Mouse (Mus musculus) MEL (cell line): ENCODE data around the gene Slc7a5. TPM values are rescaled to one million over a fixed set of nuclear protein-coding genes. Genes with fewer than 3 reads are reported as not detected.

Experiments used
- DNase-seq: peaks from one replicate; pipeline ENCODE4 v3.0.0; 2011; ENCODE audit warnings: low read depth, low spot score
- H3K27ac ChIP-seq: 2 replicates; pipeline ENCODE4 v1.5.1; 2012; ENCODE audit warnings: low read depth, mild to moderate bottlenecking, control low read depth, low read length, moderate library complexity; ENCODE audit not compliant: control insufficient read depth
- H3K27me3 ChIP-seq, 2 experiments: fragments of 150-350 bp in 1 of 2; sonication (generic) in 1 of 2; 2 replicates each; pipeline ENCODE4 v1.6.1; 2012; ENCODE audit warnings: low read length in 2 of 2, mild to moderate bottlenecking in 2 of 2, improper control_type of control experiment in 1 of 2, moderate library complexity in 1 of 2; ENCODE audit not compliant: insufficient read depth in 2 of 2, control insufficient read depth in 1 of 2
- H3K36me3 ChIP-seq, 2 experiments: 2 replicates each; pipeline ENCODE4 v1.6.1; 2012 to 2014; ENCODE audit warnings: low read length in 2 of 2, improper control_type of control experiment in 1 of 2, inconsistent platforms in 1 of 2, mild to moderate bottlenecking in 1 of 2; ENCODE audit not compliant: insufficient read depth in 2 of 2, control insufficient read depth in 1 of 2
- H3K4me1 ChIP-seq, 2 experiments: fragments of 150-350 bp in 1 of 2; sonication (generic) in 1 of 2; 2 replicates each; pipeline ENCODE4 v1.6.1; 2012; ENCODE audit warnings: low read length in 2 of 2, improper control_type of control experiment in 1 of 2, mild to moderate bottlenecking in 1 of 2; ENCODE audit not compliant: insufficient read depth in 2 of 2, control insufficient read depth in 1 of 2
- H3K4me3 ChIP-seq, 2 experiments: fragments of 150-350 bp in 1 of 2; sonication (generic) in 1 of 2; 2 replicates each; pipeline ENCODE4 v1.5.1; 2012; ENCODE audit warnings: low read depth in 2 of 2, low read length in 2 of 2, mild to moderate bottlenecking in 2 of 2, moderate library complexity in 2 of 2, control low read depth in 1 of 2, improper control_type of control experiment in 1 of 2; ENCODE audit not compliant: control insufficient read depth in 1 of 2, insufficient read depth in 1 of 2
- H3K79me2 ChIP-seq: 2 replicates; pipeline ENCODE4 v1.6.1; 2012; ENCODE audit warnings: mild to moderate bottlenecking, low read length, moderate library complexity; ENCODE audit not compliant: control insufficient read depth, poor library complexity, insufficient read depth
- H3K9ac ChIP-seq: 2 replicates; pipeline ENCODE4 v1.6.1; 2012; ENCODE audit warnings: low read depth, mild to moderate bottlenecking, control low read depth, low read length, moderate library complexity; ENCODE audit not compliant: control insufficient read depth, poor library complexity, severe bottlenecking
- H3K9me3 ChIP-seq: fragments of 150-350 bp; sonication (generic); replicated peaks from 2 replicates; pipeline ENCODE4 v1.6.1; 2012; ENCODE audit warnings: mild to moderate bottlenecking, low read length, improper control_type of control experiment, moderate library complexity; ENCODE audit not compliant: insufficient read depth
- CHD1 ChIP-seq: IDR thresholded peaks from 2 replicates; pipeline ENCODE4 v1.6.1; 2012; ENCODE audit warnings: low read depth, mild to moderate bottlenecking, inconsistent platforms, low read length, improper control_type of control experiment
- CHD2 ChIP-seq: IDR thresholded peaks from 2 replicates; pipeline ENCODE4 v1.6.1; 2011; ENCODE audit warnings: low read length, improper control_type of control experiment
- CTCF ChIP-seq, 3 experiments: IDR thresholded peaks in 2 of 3; conservative IDR thresholded peaks in 1 of 3; 2 replicates each; pipeline ENCODE4 v1.5.1; 2011 to 2012; ENCODE audit warnings: low read length in 3 of 3, low read depth in 2 of 3, mild to moderate bottlenecking in 2 of 3, improper control_type of control experiment in 1 of 3, inconsistent platforms in 1 of 3, mixed read lengths in 1 of 3, moderate library complexity in 1 of 3; ENCODE audit not compliant: control insufficient read depth in 1 of 3, insufficient read depth in 1 of 3, poor library complexity in 1 of 3, severe bottlenecking in 1 of 3
- E2F4 ChIP-seq: IDR thresholded peaks from 2 replicates; pipeline ENCODE4 v1.6.1; 2011; ENCODE audit warnings: low read depth, low read length, improper control_type of control experiment, borderline replicate concordance
- ELF1 ChIP-seq: IDR thresholded peaks from 2 replicates; pipeline ENCODE4 v1.6.1; 2014; ENCODE audit warnings: low read depth, mild to moderate bottlenecking, inconsistent platforms, low read length, improper control_type of control experiment, moderate library complexity
- EP300 ChIP-seq, 2 experiments: IDR thresholded peaks; 2 replicates each; pipeline ENCODE4 v1.6.1; 2011; ENCODE audit warnings: improper control_type of control experiment in 2 of 2, low read length in 2 of 2, low read depth in 1 of 2, mild to moderate bottlenecking in 1 of 2
- ETS1 ChIP-seq: IDR thresholded peaks from 2 replicates; pipeline ENCODE4 v1.6.1; 2012; ENCODE audit warnings: low read depth, mild to moderate bottlenecking, inconsistent platforms, low read length, improper control_type of control experiment, moderate library complexity
- GATA1 ChIP-seq: IDR thresholded peaks from 2 replicates; pipeline ENCODE4 v1.6.1; 2011; ENCODE audit warnings: low read depth, low read length, improper control_type of control experiment
- HCFC1 ChIP-seq: IDR thresholded peaks from 2 replicates; pipeline ENCODE4 v1.6.1; 2012; ENCODE audit warnings: low read depth, mild to moderate bottlenecking, inconsistent platforms, low read length, improper control_type of control experiment, moderate library complexity
- KAT2A ChIP-seq: conservative IDR thresholded peaks from 2 replicates; pipeline ENCODE4 v1.6.1; 2012; ENCODE audit warnings: low read depth, low read length, improper control_type of control experiment, inconsistent platforms
- MAFK ChIP-seq: IDR thresholded peaks from 2 replicates; pipeline ENCODE4 v1.6.1; 2011; ENCODE audit warnings: low read depth, mild to moderate bottlenecking, low read length, improper control_type of control experiment, borderline replicate concordance
- MAX ChIP-seq: IDR thresholded peaks from 2 replicates; pipeline ENCODE4 v1.6.1; 2011; ENCODE audit warnings: low read length, improper control_type of control experiment
- MEF2A ChIP-seq: IDR thresholded peaks from 2 replicates; pipeline ENCODE4 v1.6.1; 2014; ENCODE audit warnings: low read depth, mild to moderate bottlenecking, inconsistent platforms, low read length, improper control_type of control experiment; ENCODE audit not compliant: poor library complexity, insufficient replicate concordance, severe bottlenecking; ENCODE audit errors: extremely low read depth
- MYB ChIP-seq: IDR thresholded peaks from 2 replicates; pipeline ENCODE4 v1.6.1; 2011; ENCODE audit warnings: mild to moderate bottlenecking, low read depth, low read length, improper control_type of control experiment
- NELFE ChIP-seq: IDR thresholded peaks from 2 replicates; pipeline ENCODE4 v1.6.1; 2011; ENCODE audit warnings: low read depth, low read length, improper control_type of control experiment
- POLR2A ChIP-seq, 2 experiments: IDR thresholded peaks; 2 replicates each; pipeline ENCODE4 v1.6.1; 2011 to 2012; ENCODE audit warnings: low read length in 2 of 2, mild to moderate bottlenecking in 2 of 2, control low read depth in 1 of 2, improper control_type of control experiment in 1 of 2, low read depth in 1 of 2, moderate library complexity in 1 of 2; ENCODE audit not compliant: control insufficient read depth in 1 of 2, insufficient read depth in 1 of 2, poor library complexity in 1 of 2
- RAD21 ChIP-seq: IDR thresholded peaks from 2 replicates; pipeline ENCODE4 v1.6.1; 2011; ENCODE audit warnings: mild to moderate bottlenecking, low read depth, low read length, improper control_type of control experiment
- RCOR1 ChIP-seq: IDR thresholded peaks from 2 replicates; pipeline ENCODE4 v1.6.1; 2012; ENCODE audit warnings: low read depth, mild to moderate bottlenecking, inconsistent platforms, low read length, improper control_type of control experiment
- SMC3 ChIP-seq: IDR thresholded peaks from 2 replicates; pipeline ENCODE4 v1.6.1; 2011; ENCODE audit warnings: low read depth, low read length, improper control_type of control experiment
- TBP ChIP-seq: IDR thresholded peaks from 2 replicates; pipeline ENCODE4 v1.8.0; 2011; ENCODE audit warnings: low read depth, low read length, improper control_type of control experiment
- TCF12 ChIP-seq: IDR thresholded peaks from 2 replicates; pipeline ENCODE4 v1.6.1; 2014; ENCODE audit warnings: low read depth, mild to moderate bottlenecking, inconsistent platforms, low read length, improper control_type of control experiment, moderate library complexity
- UBTF ChIP-seq: IDR thresholded peaks from 2 replicates; pipeline ENCODE4 v1.6.1; 2012; ENCODE audit warnings: low read depth, mild to moderate bottlenecking, inconsistent platforms, low read length, improper control_type of control experiment, moderate library complexity, borderline replicate concordance; ENCODE audit not compliant: insufficient read depth
- USF1 ChIP-seq: IDR thresholded peaks from 2 replicates; pipeline ENCODE4 v1.6.1; 2014; ENCODE audit warnings: low read depth, mild to moderate bottlenecking, inconsistent platforms, low read length, improper control_type of control experiment, moderate library complexity
- ZC3H11A ChIP-seq: IDR thresholded peaks from 2 replicates; pipeline ENCODE4 v1.6.1; 2012; ENCODE audit warnings: low read depth, mild to moderate bottlenecking, inconsistent platforms, low read length, improper control_type of control experiment
- ZKSCAN1 ChIP-seq: IDR thresholded peaks from 2 replicates; pipeline ENCODE4 v1.6.1; 2012; ENCODE audit warnings: low read depth, mild to moderate bottlenecking, inconsistent platforms, low read length, improper control_type of control experiment, moderate library complexity
- ZNF384 ChIP-seq: IDR thresholded peaks from 2 replicates; pipeline ENCODE4 v1.6.1; 2012; ENCODE audit warnings: low read depth, mild to moderate bottlenecking, inconsistent platforms, low read length, improper control_type of control experiment
- polyA plus RNA-seq, 2 experiments: library from polyadenylated mRNA; stranded (reverse) in 1 of 2; unstranded in 1 of 2; fragments of >175 nt in 1 of 2; fragments of >200 nt in 1 of 2; gene quantifications; 2 replicates each; pipeline versions ENCODE4 v1.2.1 to v1.2.4; 2012; ENCODE audit warnings: low replicate concordance in 2 of 2, low read depth in 1 of 2; ENCODE audit not compliant: insufficient read length in 2 of 2, insufficient read depth in 1 of 2, missing spikeins in 1 of 2
- total RNA-seq: library from RNA; depleted of rRNA; stranded (reverse); fragments of 300-350 nt; gene quantifications from 2 replicates; pipeline ENCODE4 v1.2.3, GENCODE M21; 2012

Slc7a5 gene
- total and polyA plus RNA-seq, 3 experiments = 55.0 to 263 (median 108) TPM

- no peak for TF ChIP-seq CTCF (IDR thresholded peaks at IDR 0.05 in 2 of 3, conservative IDR thresholded peaks at IDR 0.05 in 1 of 3; ENCODE audit: control insufficient read depth in 1 of 3, insufficient read depth in 1 of 3, low read depth in 2 of 3, low read length in 3 of 3, poor library complexity in 1 of 3, severe bottlenecking in 1 of 3)
- TF ChIP-seq MAX = no peak
- peak; percentile 48; the same call in 1 of the 2 replicates for TF ChIP-seq USF1
- TF ChIP-seq RCOR1 = no peak
- TF ChIP-seq RAD21 = no peak
- 0 out of 2 replicates have a peak, but pooled peaks have one; percentile 26 for TF ChIP-seq E2F4
- peak; percentile 68; the same call in 1 of the 2 replicates for TF ChIP-seq MEF2A
- TF ChIP-seq ELF1 = peak; percentile 91
- TF ChIP-seq TCF12 = peak; percentile 67
- no peak for TF ChIP-seq SMC3
- peak; percentile 89 for TF ChIP-seq TBP
- no peak for TF ChIP-seq ZNF384
- TF ChIP-seq ZC3H11A = no peak
- TF ChIP-seq GATA1 = peak; percentile 20; the same call in 1 of the 2 replicates
- TF ChIP-seq POLR2A (IDR thresholded peaks at IDR 0.05; ENCODE audit: control insufficient read depth in 1 of 2, insufficient read depth in 1 of 2, low read depth in 1 of 2, low read length in 2 of 2, poor library complexity in 1 of 2) = peak in 1 of 2 experiments; percentile 48; a peak in 2 of 4 replicates
- peak; percentile 99 for TF ChIP-seq KAT2A
- TF ChIP-seq ETS1 = no peak; the same call in 1 of the 2 replicates
- TF ChIP-seq MYB = peak; percentile 50; the same call in 1 of the 2 replicates
- TF ChIP-seq EP300 (IDR thresholded peaks at IDR 0.05; ENCODE audit: low read depth in 1 of 2, low read length in 2 of 2) = peak in 1 of 2 experiments; percentile 33; a peak in 2 of 4 replicates
- TF ChIP-seq CHD2 = peak; percentile 96
- TF ChIP-seq ZKSCAN1 = no peak
- TF ChIP-seq, all 39 proteins: peak for 20
Measured at GRCm38 (mm10) chr8:121949941-121950748, 42.7 kb upstream of the Slc7a5 start (continued).

GRCm38 (mm10) chr8:121949222-121949800 lies 41.8 kb upstream of the Slc7a5 start, which contains the start of gene Banp:
Gene Banp, plus strand, starts transcription at chr8:121949750.
- peak within 1 kb of the TSS; percentile 98 for H3K27ac ChIP-seq
- TF ChIP-seq HCFC1 (no peak), ZC3H11A (no peak), ELF1 (no peak), TBP (no peak), NELFE (no peak), UBTF (no peak), CTCF (IDR thresholded peaks at IDR 0.05 in 2 of 3, conservative IDR thresholded peaks at IDR 0.05 in 1 of 3; ENCODE audit: control insufficient read depth in 1 of 3, insufficient read depth in 1 of 3, low read depth in 2 of 3, low read length in 3 of 3, poor library complexity in 1 of 3, severe bottlenecking in 1 of 3) (no peak), MAX (no peak), MAFK (no peak), ZNF384 (peak; percentile 60; the same call in 1 of the 2 replicates), ETS1 (peak; percentile 35; the same call in 1 of the 2 replicates), CHD1 (no peak)
- H3K4me3 ChIP-seq = peak within 1 kb of the TSS; percentile 61 to 73
- no peaks in the 10 kb centered on the region for H3K27me3 ChIP-seq
- DNase-seq = no peak
- no peaks in the 10 kb centered on the region for H3K9me3 ChIP-seq
- peaks cover 0 to 32% of the 10 kb centered on the region in 2 experiments; a peak in 2 of 4 replicates for H3K36me3 ChIP-seq
- H3K9ac ChIP-seq = peak within 1 kb of the TSS; percentile 87
- H3K79me2 ChIP-seq = peaks cover 25% of the 10 kb centered on the region
- peaks cover 2 to 35% of the 10 kb centered on the region in 2 experiments; a peak in 3 of 4 replicates for H3K4me1 ChIP-seq
